Mouse (Mus musculus): ENCODE results near the gene Sez6l.

DNA sequence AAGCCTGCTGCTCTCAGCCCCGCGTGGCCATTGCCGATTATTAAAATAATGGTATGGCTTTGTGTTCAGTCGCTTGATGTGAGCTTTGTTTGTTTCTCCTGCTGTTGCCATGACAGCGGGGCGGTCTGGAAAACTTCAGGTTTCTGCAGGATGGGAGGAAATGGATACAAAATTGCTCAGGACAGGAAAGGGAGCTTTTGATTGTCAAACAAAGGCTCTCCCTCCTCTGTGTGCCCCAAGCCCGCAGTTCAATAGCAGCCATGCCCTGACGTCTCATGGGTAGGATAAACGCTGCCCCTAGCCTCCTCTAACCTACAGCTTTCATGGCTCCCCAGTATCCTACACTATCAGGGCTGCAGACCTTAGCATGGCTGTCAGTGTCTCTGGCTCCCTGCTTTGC lies 6.3 kb upstream of the Sez6l start:
- TF ChIP-seq POU5F1 (IDR thresholded peaks at IDR 0.05; ENCODE audit: borderline replicate concordance, low read length): no peak
- no peak for TF ChIP-seq CTCF (conservative IDR thresholded peaks at IDR 0.05; ENCODE audit: low read length)
